In the genomic region with DNA sequence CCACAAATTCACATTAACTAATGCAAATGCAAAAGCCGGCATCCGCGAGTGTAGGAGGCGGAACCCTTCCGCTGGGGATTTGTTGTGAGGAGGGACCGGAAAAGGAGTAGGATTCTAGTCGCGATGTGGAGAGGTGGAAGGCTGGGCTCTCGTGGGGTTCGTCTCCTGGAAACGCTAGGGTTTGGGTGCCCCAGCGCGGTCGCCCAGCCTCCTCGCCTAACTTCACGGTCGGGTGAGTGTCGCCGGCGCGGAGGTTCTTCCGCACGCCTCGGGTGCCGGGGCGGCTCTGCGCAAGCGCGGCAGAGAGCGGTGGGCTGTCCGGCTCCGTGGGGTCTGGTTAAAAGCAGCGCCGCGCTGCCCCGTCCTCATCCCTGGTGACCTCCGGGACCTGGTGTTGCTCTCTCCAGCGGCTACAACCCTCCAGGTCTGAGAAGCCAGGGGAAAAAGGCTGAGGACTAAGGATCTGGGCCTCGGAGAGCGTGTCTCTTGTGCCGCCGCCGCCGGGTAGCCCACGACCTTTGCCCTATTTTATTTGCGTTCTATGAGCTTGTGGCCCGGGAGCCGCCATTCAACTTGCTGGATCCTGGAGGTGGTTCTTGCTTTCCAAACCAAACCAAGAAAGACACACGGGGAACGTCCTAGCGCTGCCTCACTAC, we compare ENCODE assay signal across 8 mouse cellular contexts. TPM values are rescaled to one million over a fixed set of nuclear protein-coding genes. Genes with fewer than 3 reads are reported as not detected.
DNase-seq lines count a peak whose midpoint lies in the region; ATAC-seq and TF ChIP-seq lines count a peak whose summit lies in the region.

A gene (plus strand): TSS at position 109 of the 656 bp plus-strand sequence.

- peak; percentile 85 for ATAC-seq in CD4-positive, CD25-positive, alpha-beta regulatory T cell, adult 4 months
- ATAC-seq in heart, embryonic 15.5 days (replicated peaks; ENCODE audit: insufficient number of reproducible peaks, insufficient read depth, low FRiP score, low read depth), result peak; percentile 88
- ATAC-seq in liver, embryonic 14.5 days (ENCODE audit: insufficient read depth), result peak; percentile 86
- ATAC-seq in neural tube, embryonic 11.5 days (ENCODE audit: insufficient read depth, low FRiP score, low TSS enrichment), result peak; percentile 92
- ATAC-seq in stomach, postnatal 0 days (ENCODE audit: low FRiP score, low TSS enrichment), result peak; percentile 93

- H3K4me2 ChIP-seq in heart, embryonic 15.5 days, result peak within 1 kb of the TSS; percentile 78
- peak within 1 kb of the TSS; percentile 86 for H3K4me2 ChIP-seq in liver, embryonic 14.5 days (ENCODE audit: low read depth)
- peak within 1 kb of the TSS; percentile 59 for H3K4me2 ChIP-seq in neural tube, embryonic 11.5 days (ENCODE audit: low read depth)
- peak within 1 kb of the TSS; percentile 69 for H3K4me2 ChIP-seq in stomach, postnatal 0 days (replicated peaks; ENCODE audit: low read depth)

- TF ChIP-seq CTCF in liver, embryonic 14.5 days (IDR thresholded peaks at IDR 0.05; ENCODE audit: low read depth), result no peak
- TF ChIP-seq CTCF in stomach, postnatal 0 days (IDR thresholded peaks at IDR 0.05; ENCODE audit: low read depth), result no peak

- H3K27me3 ChIP-seq in forebrain, embryonic 10.5 days (ENCODE audit: poor library complexity, severe bottlenecking), result no peaks in the 10 kb centered on the region
- no peaks in the 10 kb centered on the region for H3K27me3 ChIP-seq in heart, embryonic 15.5 days
- H3K27me3 ChIP-seq in liver, embryonic 14.5 days (ENCODE audit: control insufficient read depth, insufficient read depth, low read length), result no peaks in the 10 kb centered on the region
- H3K27me3 ChIP-seq in neural tube, embryonic 11.5 days (ENCODE audit: control insufficient read depth, insufficient read depth, low read length), result no peaks in the 10 kb centered on the region
- no peaks in the 10 kb centered on the region for H3K27me3 ChIP-seq in stomach, postnatal 0 days (ENCODE audit: control insufficient read depth, insufficient read depth, low read length)

- no peak for TF ChIP-seq EP300 in liver, embryonic 14.5 days (IDR thresholded peaks at IDR 0.05; ENCODE audit: low read depth)
- TF ChIP-seq EP300 in stomach, postnatal 0 days (optimal IDR thresholded peaks at IDR 0.05), result no peak

- WGBS in forebrain, embryonic 10.5 days, result under 1% methylated on average over 51 of the region's 51 CpGs
- under 1% methylated on average over 51 of the region's 51 CpGs for WGBS in heart, embryonic 15.5 days
- under 1% methylated on average over 51 of the region's 51 CpGs for WGBS in liver, embryonic 14.5 days (ENCODE audit: insufficient replicate concordance)
- WGBS in neural tube, embryonic 11.5 days, result under 1% methylated on average over 51 of the region's 51 CpGs
- under 1% methylated on average over 46 of the region's 51 CpGs for WGBS in stomach, postnatal 0 days

- H3K36me3 ChIP-seq in forebrain, embryonic 10.5 days (replicated peaks), result peaks cover 25% of the 10 kb centered on the region
- H3K36me3 ChIP-seq in heart, embryonic 15.5 days, result peaks cover 9% of the 10 kb centered on the region; the same call in 1 of the 2 replicates
- peaks cover 8% of the 10 kb centered on the region for H3K36me3 ChIP-seq in liver, embryonic 14.5 days (replicated peaks; ENCODE audit: control insufficient read depth, insufficient read depth, low read depth)
- no peaks in the 10 kb centered on the region for H3K36me3 ChIP-seq in neural tube, embryonic 11.5 days (ENCODE audit: control insufficient read depth, insufficient read depth, low read length)
- no peaks in the 10 kb centered on the region for H3K36me3 ChIP-seq in stomach, postnatal 0 days (ENCODE audit: control insufficient read depth, insufficient read depth, low read length)

- peak; percentile 46 for DNase-seq in c-Kit-negative CD71-positive TER-119-positive erythroid progenitor cells, embryonic 14.5 days (ENCODE audit: low read depth, low spot score)
- DNase-seq in forebrain, embryonic 10.5 days (ENCODE audit: extremely low spot score, low spot score), result peak; percentile 85
- peak; percentile 77 to 89 for DNase-seq in kidney, postnatal 25 days
- peak; percentile 54 to 68 (median 57) for DNase-seq in liver, embryonic 14.5 days (ENCODE audit: low read depth in 3 of 3, low spot score in 3 of 3)
- DNase-seq in neural tube, embryonic 11.5 days (ENCODE audit: low spot score), result peak; percentile 87
- DNase-seq in stomach, postnatal 0 days (ENCODE audit: low spot score), result peak; percentile 80

- peaks cover 10% of the 10 kb centered on the region; the same call in 1 of the 2 replicates for H3K4me1 ChIP-seq in forebrain, embryonic 10.5 days
- H3K4me1 ChIP-seq in heart, embryonic 15.5 days (replicated peaks), result no peaks in the 10 kb centered on the region; the same call in 1 of the 2 replicates
- peaks cover 2 to 8% of the 10 kb centered on the region in 2 experiments; a peak in 3 of 4 replicates for H3K4me1 ChIP-seq in liver, embryonic 14.5 days (replicated peaks; ENCODE audit: control insufficient read depth in 2 of 2, insufficient read depth in 2 of 2, low read length in 1 of 2)
- no peaks in the 10 kb centered on the region for H3K4me1 ChIP-seq in neural tube, embryonic 11.5 days (ENCODE audit: control insufficient read depth, insufficient read depth, low read length)
- H3K4me1 ChIP-seq in stomach, postnatal 0 days (replicated peaks; ENCODE audit: control insufficient read depth, insufficient read depth), result no peaks in the 10 kb centered on the region

- H3K4me3 ChIP-seq in forebrain, embryonic 10.5 days, result peak within 1 kb of the TSS; percentile 74
- peak within 1 kb of the TSS; percentile 93 for H3K4me3 ChIP-seq in heart, embryonic 15.5 days
- peak within 1 kb of the TSS; percentile 90 to 98 for H3K4me3 ChIP-seq in liver, embryonic 14.5 days (ENCODE audit: insufficient read depth in 1 of 2, low read depth in 2 of 2, low read length in 2 of 2)
- peak within 1 kb of the TSS; percentile 69 for H3K4me3 ChIP-seq in neural tube, embryonic 11.5 days (ENCODE audit: low read depth, low read length)
- H3K4me3 ChIP-seq in stomach, postnatal 0 days (ENCODE audit: low read depth, low read length), result peak within 1 kb of the TSS; percentile 82

- peak within 1 kb of the TSS; percentile 84 for H3K9ac ChIP-seq in heart, embryonic 15.5 days
- peak within 1 kb of the TSS; percentile 86 for H3K9ac ChIP-seq in liver, embryonic 14.5 days (replicated peaks)
- peak within 1 kb of the TSS; percentile 79 for H3K9ac ChIP-seq in neural tube, embryonic 11.5 days (ENCODE audit: low read length)
- peak within 1 kb of the TSS; percentile 76 for H3K9ac ChIP-seq in stomach, postnatal 0 days (ENCODE audit: low read length)

- peak within 1 kb of the TSS; percentile 94 for H3K27ac ChIP-seq in forebrain, embryonic 10.5 days
- peak within 1 kb of the TSS; percentile 97 for H3K27ac ChIP-seq in heart, embryonic 15.5 days
- peak within 1 kb of the TSS; percentile 79 for H3K27ac ChIP-seq in liver, embryonic 14.5 days
- peak within 1 kb of the TSS; percentile 92 for H3K27ac ChIP-seq in neural tube, embryonic 11.5 days (ENCODE audit: low read depth, low read length)
- H3K27ac ChIP-seq in stomach, postnatal 0 days (replicated peaks), result peak within 1 kb of the TSS; percentile 95

- no peaks in the 10 kb centered on the region for H3K9me3 ChIP-seq in forebrain, embryonic 10.5 days
- no peaks in the 10 kb centered on the region for H3K9me3 ChIP-seq in heart, embryonic 15.5 days (replicated peaks)
- H3K9me3 ChIP-seq in liver, embryonic 14.5 days (ENCODE audit: control insufficient read depth, low read length), result no peaks in the 10 kb centered on the region
- H3K9me3 ChIP-seq in neural tube, embryonic 11.5 days (ENCODE audit: control insufficient read depth, low read length), result no peaks in the 10 kb centered on the region
- no peaks in the 10 kb centered on the region for H3K9me3 ChIP-seq in stomach, postnatal 0 days (ENCODE audit: control insufficient read depth, low read length)

RNA-seq across cellular contexts. Expression of the gene that starts here (rescaled TPM):
- 10 to 100 TPM; 10.3 to 13.4 TPM for polyA plus RNA-seq in CD4-positive, CD25-positive, alpha-beta regulatory T cell, adult 4 months (2017; shearing (Covaris generic))
- polyA plus RNA-seq in forebrain, embryonic 10.5 days (2016; fragmentation: Nextera tagmentation; extraction: Ambion mirVana), result 12.8 and 13.1 TPM in 2 replicates
- polyA plus RNA-seq in heart, embryonic 15.5 days (2015; fragmentation: Nextera tagmentation; extraction: Ambion mirVana), result 17.7 and 20.2 TPM in 2 replicates
- polyA plus RNA-seq in liver, embryonic 14.5 days (2012; rRNA removed), result 2.6 and 3.8 TPM in 2 replicates
- polyA plus RNA-seq in liver, embryonic 14.5 days (2014; fragmentation: Nextera tagmentation; extraction: Ambion mirVana), result 8.8 and 9.4 TPM in 2 replicates
- 12.3 and 13.8 TPM in 2 replicates for polyA plus RNA-seq in neural tube, embryonic 11.5 days (2014; fragmentation: Nextera tagmentation; extraction: Ambion mirVana)
- 14.6 and 15.6 TPM in 2 replicates for polyA plus RNA-seq in stomach, postnatal 0 days (2015; fragmentation: Nextera tagmentation; extraction: Ambion mirVana)

Comparison
In these comparisons a context has a peak if more than half of its experiments do, and no peak if none do; other contexts are left out.
1. Peak in every context shown above with its lines: DNase-seq, ATAC-seq, H3K4me3 ChIP-seq and H3K27ac ChIP-seq.